Mouse (Mus musculus) myocyte (in vitro differentiated cells): ENCODE results near the gene Spint5.

Source experiments
- CEBPB ChIP-seq: IDR thresholded peaks from 2 replicates; pipeline ENCODE4 v1.6.1; 2011; ENCODE audit warnings: mild to moderate bottlenecking, moderate library complexity; ENCODE audit not compliant: poor library complexity, insufficient read depth, severe bottlenecking
- E2F4 ChIP-seq: IDR thresholded peaks from one replicate; pipeline ENCODE4 v1.6.1; 2011; ENCODE audit warnings: mild to moderate bottlenecking, control low read depth, moderate library complexity; ENCODE audit not compliant: insufficient read depth
- MAX ChIP-seq: IDR thresholded peaks from one replicate; pipeline ENCODE4 v1.6.1; 2011; ENCODE audit warnings: low read depth, mild to moderate bottlenecking, control low read depth
- MYOD1 ChIP-seq, 3 experiments: IDR thresholded peaks; one replicate each; pipeline ENCODE4 v1.6.1; 2011; ENCODE audit warnings: control low read depth in 2 of 3, low read depth in 2 of 3, mild to moderate bottlenecking in 2 of 3, moderate library complexity in 1 of 3; ENCODE audit not compliant: insufficient read length in 2 of 3, control insufficient read depth in 1 of 3
- MYOG ChIP-seq, 3 experiments: IDR thresholded peaks; one replicate each; pipeline ENCODE4 v1.6.1; 2011; ENCODE audit warnings: control low read depth in 2 of 3, low read depth in 2 of 3, mild to moderate bottlenecking in 2 of 3; ENCODE audit not compliant: insufficient read length in 2 of 3, control insufficient read depth in 1 of 3, insufficient read depth in 1 of 3
- POLR2A ChIP-seq: IDR thresholded peaks from one replicate; pipeline ENCODE4 v1.6.1; 2011; ENCODE audit warnings: low read depth, mild to moderate bottlenecking, control low read depth, moderate library complexity; ENCODE audit not compliant: insufficient read length
- POLR2AphosphoS2 ChIP-seq: IDR thresholded peaks from one replicate; pipeline ENCODE4 v1.6.1; 2011; ENCODE audit warnings: low read depth, control low read depth; ENCODE audit not compliant: insufficient read length
- REST ChIP-seq: IDR thresholded peaks from one replicate; pipeline ENCODE4 v1.6.1; 2011; ENCODE audit warnings: mild to moderate bottlenecking, control low read depth, moderate library complexity; ENCODE audit not compliant: insufficient read depth, insufficient read length
- SRF ChIP-seq: IDR thresholded peaks from one replicate; pipeline ENCODE4 v1.6.1; 2011; ENCODE audit warnings: low read depth; ENCODE audit not compliant: control insufficient read depth, insufficient read length
- TCF12 ChIP-seq: IDR thresholded peaks from one replicate; pipeline ENCODE4 v1.6.1; 2011; ENCODE audit warnings: mild to moderate bottlenecking, control low read depth; ENCODE audit not compliant: poor library complexity, insufficient read depth, severe bottlenecking
- TCF3 ChIP-seq: IDR thresholded peaks from one replicate; pipeline ENCODE4 v1.6.1; 2011; ENCODE audit warnings: low read depth, control low read depth; ENCODE audit not compliant: insufficient read length
- USF1 ChIP-seq: IDR thresholded peaks from one replicate; pipeline ENCODE4 v1.6.1; 2011; ENCODE audit warnings: low read depth, mild to moderate bottlenecking, control low read depth, moderate library complexity

DNA sequence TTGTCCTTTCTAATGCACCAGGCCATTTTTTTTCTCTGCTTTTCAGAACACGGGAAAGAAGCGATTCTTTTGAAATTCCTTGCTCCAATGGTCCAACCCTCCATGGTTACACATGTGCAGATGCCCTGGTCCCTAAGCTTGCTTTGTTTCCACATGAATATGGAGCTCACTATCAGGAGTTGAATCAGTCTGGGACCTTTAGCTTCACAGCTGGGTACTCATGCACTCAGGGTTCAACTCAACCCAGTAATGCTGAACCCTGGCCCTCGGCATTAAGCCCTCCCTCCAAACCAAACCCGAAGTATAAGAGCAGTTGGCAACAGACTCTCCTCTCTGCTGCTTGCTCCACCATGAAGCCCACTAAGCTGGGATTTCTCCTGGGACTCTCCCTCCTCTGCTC is 16.9 kb upstream of the Spint5 start, which contains the start of gene Spint4:
- TF ChIP-seq CEBPB (no peak), MAX (no peak), E2F4 (no peak), REST (no peak), POLR2AphosphoS2 (no peak), SRF (no peak), POLR2A (no peak), MYOG (IDR thresholded peaks at IDR 0.05; ENCODE audit: control insufficient read depth in 1 of 3, insufficient read depth in 1 of 3, insufficient read length in 2 of 3, low read depth in 2 of 3) (no peak), USF1 (no peak), MYOD1 (IDR thresholded peaks at IDR 0.05; ENCODE audit: control insufficient read depth in 1 of 3, insufficient read length in 2 of 3, low read depth in 2 of 3) (no peak), TCF12 (no peak), TCF3 (no peak)
